Mouse (Mus musculus) neural tube, embryonic 14.5 days (tissue): Measurements from ENCODE around the gene Fmnl3. TPM values are rescaled to one million over a fixed set of nuclear protein-coding genes. Genes with fewer than 3 reads are reported as not detected.
"Not testable (repeated sequence)": the region's sequence is repeated elsewhere in the genome, so short reads cannot be mapped to it uniquely, and the experiment has no call there.

Experiments
- ATAC-seq: fragments of 200-750 bp; cut with Nextera tagmentation; 2 replicates; pipeline ENCODE4 v1.8.0; 2017; ENCODE audit warnings: low read depth, mild to moderate bottlenecking, moderate TSS enrichment, moderate library complexity
- H3K27ac ChIP-seq: fragments of 300-500 bp; sonication (generic); 2 replicates; pipeline ENCODE4 v1.5.1; 2014; ENCODE audit warnings: low read depth, mild to moderate bottlenecking, control low read depth, low read length, moderate library complexity, mixed read lengths
- H3K27me3 ChIP-seq: fragments of 300-500 bp; sonication (generic); 2 replicates; pipeline ENCODE4 v1.6.1; 2014; ENCODE audit warnings: low read length; ENCODE audit not compliant: control insufficient read depth, insufficient read depth
- H3K36me3 ChIP-seq: fragments of 300-500 bp; sonication (generic); 2 replicates; pipeline ENCODE4 v1.6.1; 2014; ENCODE audit warnings: low read length, mixed read lengths; ENCODE audit not compliant: control insufficient read depth, insufficient read depth
- H3K4me1 ChIP-seq: fragments of 300-500 bp; sonication (generic); 2 replicates; pipeline ENCODE4 v1.6.1; 2014; ENCODE audit warnings: low read length; ENCODE audit not compliant: control insufficient read depth, insufficient read depth
- H3K4me2 ChIP-seq: fragments of 300-500 bp; sonication (generic); 2 replicates; pipeline ENCODE4 v1.6.1; 2014; ENCODE audit warnings: mild to moderate bottlenecking, low read depth, low read length, control low read depth
- H3K4me3 ChIP-seq: fragments of 300-500 bp; sonication (generic); 2 replicates; pipeline ENCODE4 v1.5.1; 2014; ENCODE audit warnings: low read depth, low read length, control low read depth, mixed read lengths
- H3K9ac ChIP-seq: fragments of 300-500 bp; sonication (generic); replicated peaks from 2 replicates; pipeline ENCODE4 v1.6.1; 2014; ENCODE audit warnings: low read depth, mild to moderate bottlenecking, control low read depth, low read length, mixed read lengths
- H3K9me3 ChIP-seq: fragments of 300-500 bp; sonication (generic); 2 replicates; pipeline ENCODE4 v1.6.1; 2016; ENCODE audit warnings: low read length; ENCODE audit not compliant: control insufficient read depth
- WGBS: fragments of 180-500 bp; shearing (Covaris S2); extraction: QIAGEN DNeasy Blood & Tissue Kit; methylation state at CpG from one replicate; pipeline ENCODE4 v1.1.7; 2014; 5-methylcytosine and 5-hydroxymethylcytosine counted together
- polyA plus RNA-seq: library from polyadenylated mRNA; unstranded; fragments of >200 nt; fragmentation: Nextera tagmentation; extraction: Ambion mirVana; gene quantifications from 2 replicates; pipeline ENCODE4 v1.2.1, GENCODE M21; 2014

Fmnl3 gene
- polyA plus RNA-seq, 1 experiment from 2014 or later: 7.3 TPM

GRCm38 (mm10) chr15:99391975-99392374 lies 21.7 kb upstream of the Fmnl3 start:
- Histone ChIP-seq H3K27ac (peak overlapping the region; percentile 60; the same call in 1 of the 2 replicates), H3K4me1 (peaks cover 31% of the 10 kb centered on the region), H3K4me2 (peak overlapping the region; percentile 43), H3K27me3 (no peaks in the 10 kb centered on the region), H3K9me3 (no peaks in the 10 kb centered on the region), H3K4me3 (peak overlapping the region; percentile 83), H3K9ac (no peak overlapping the region; the same call in 1 of the 2 replicates), H3K36me3 (no peaks in the 10 kb centered on the region)
- WGBS: 89% methylated on average over 6 of the region's 6 CpGs
- 0 out of 2 replicates have a peak, but pooled peaks have one; percentile 1 for ATAC-seq

GRCm38 (mm10) chr15:99390472-99391401 lies 20.5 kb upstream of the Fmnl3 start:
- no peak overlapping the region for H3K4me3 ChIP-seq
- no peaks in the 10 kb centered on the region for H3K36me3 ChIP-seq
- H3K9ac ChIP-seq: no peak overlapping the region
- ATAC-seq: no peak
- no peak overlapping the region for H3K27ac ChIP-seq
- H3K9me3 ChIP-seq: no peaks in the 10 kb centered on the region
- H3K4me2 ChIP-seq: no peak overlapping the region
- 70% methylated on average over 7 of the region's 7 CpGs for WGBS
- peaks cover 23% of the 10 kb centered on the region for H3K4me1 ChIP-seq
- H3K27me3 ChIP-seq: no peaks in the 10 kb centered on the region

DNA sequence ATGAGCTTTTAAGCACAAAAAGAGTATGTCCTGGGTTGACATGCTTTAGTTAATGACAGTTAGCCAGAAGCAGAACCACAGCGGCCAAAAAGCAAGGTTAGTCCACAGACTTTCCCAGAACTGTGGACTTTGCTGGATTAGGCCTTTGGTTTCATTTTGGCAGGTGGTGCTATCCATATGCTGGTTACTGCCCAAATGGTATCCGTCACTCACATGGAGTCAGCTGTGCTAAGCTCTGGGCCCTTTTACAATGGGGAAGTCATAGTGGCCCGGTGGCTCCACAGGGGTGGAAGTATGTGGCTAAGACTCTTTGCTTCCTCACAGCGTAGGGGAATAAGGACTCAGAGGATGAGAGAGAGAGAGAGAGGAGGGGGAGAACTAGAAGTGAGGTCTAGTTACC lies 17.7 kb upstream of the Fmnl3 start:
- no peak overlapping the region for H3K27ac ChIP-seq
- no peak overlapping the region for H3K4me3 ChIP-seq
- no peak overlapping the region for H3K9ac ChIP-seq
- no peak overlapping the region for H3K4me2 ChIP-seq
- ATAC-seq: no peak
- WGBS: 75% methylated on average over 4 of the region's 4 CpGs
- no peaks in the 10 kb centered on the region for H3K27me3 ChIP-seq
- peaks cover 3% of the 10 kb centered on the region; the same call in 1 of the 2 replicates for H3K4me1 ChIP-seq
- H3K36me3 ChIP-seq: no peaks in the 10 kb centered on the region
- H3K9me3 ChIP-seq: no peaks in the 10 kb centered on the region

GRCm38 (mm10) chr15:99386796-99387195 lies 16.5 kb upstream of the Fmnl3 start:
- H3K36me3 ChIP-seq: no peaks in the 10 kb centered on the region
- H3K9ac ChIP-seq: no peak overlapping the region
- WGBS: 77% methylated on average over 3 of the region's 3 CpGs
- no peaks in the 10 kb centered on the region for H3K27me3 ChIP-seq
- no peaks in the 10 kb centered on the region for H3K9me3 ChIP-seq
- no peaks in the 10 kb centered on the region for H3K4me1 ChIP-seq
- no peak overlapping the region for H3K27ac ChIP-seq
- ATAC-seq: no peak
- H3K4me2 ChIP-seq: no peak overlapping the region
- H3K4me3 ChIP-seq: no peak overlapping the region

GRCm38 (mm10) chr15:99386110-99386509 lies 15.8 kb upstream of the Fmnl3 start:
- H3K27me3 ChIP-seq, H3K36me3 ChIP-seq, H3K4me1 ChIP-seq, ATAC-seq, H3K9me3 ChIP-seq, H3K4me3 ChIP-seq, H3K27ac ChIP-seq, H3K9ac ChIP-seq, H3K4me2 ChIP-seq: not testable (repeated sequence)
- 71% methylated on average over 3 of the region's 3 CpGs for WGBS

GRCm38 (mm10) chr15:99384071-99384470 lies 13.8 kb upstream of the Fmnl3 start:
- Histone ChIP-seq H3K4me1 (no peaks in the 10 kb centered on the region), H3K27ac (no peak overlapping the region), H3K36me3 (no peaks in the 10 kb centered on the region), H3K27me3 (no peaks in the 10 kb centered on the region), H3K4me3 (no peak overlapping the region), H3K4me2 (no peak overlapping the region), H3K9me3 (no peaks in the 10 kb centered on the region), H3K9ac (no peak overlapping the region)
- ATAC-seq: no peak
- 64% methylated on average over 6 of the region's 6 CpGs for WGBS

- Histone ChIP-seq H3K36me3 (no peaks in the 10 kb centered on the region), H3K9ac (no peak overlapping the region)
- no peak for ATAC-seq
Observed at GRCm38 (mm10) chr15:99382893-99383292, 12.6 kb upstream of the Fmnl3 start.

DNA sequence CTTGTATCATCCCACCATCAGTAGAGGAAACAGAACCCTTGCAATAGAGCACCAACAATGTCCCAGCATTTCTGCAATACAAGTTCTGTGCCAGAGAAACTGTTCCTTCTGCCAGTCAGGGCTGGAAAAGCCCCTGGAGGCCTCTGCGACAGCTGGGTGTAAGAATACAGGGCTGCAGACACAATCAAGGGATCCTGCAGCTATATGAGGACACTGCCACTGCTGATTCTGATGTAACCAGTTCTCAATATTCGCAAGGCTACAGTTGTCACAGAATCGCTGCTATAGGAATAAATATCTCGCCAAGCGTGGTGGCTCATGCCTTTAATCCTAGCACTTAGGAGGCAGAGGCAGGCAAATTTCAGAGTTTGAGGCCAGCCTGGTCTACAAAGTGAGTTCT lies 6.0 kb upstream of the Fmnl3 start:
- whole genome bisulfite sequencing: 86% methylated on average over 5 of the region's 5 CpGs

More at GRCm38 (mm10) chr15:99382893-99383292, 12.6 kb upstream of the Fmnl3 start:
- H3K4me2 ChIP-seq: no peak overlapping the region
- H3K27ac ChIP-seq: no peak overlapping the region
- no peaks in the 10 kb centered on the region for H3K4me1 ChIP-seq
- H3K27me3 ChIP-seq: no peaks in the 10 kb centered on the region
- H3K4me3 ChIP-seq: no peak overlapping the region
- H3K9me3 ChIP-seq: no peaks in the 10 kb centered on the region

DNA sequence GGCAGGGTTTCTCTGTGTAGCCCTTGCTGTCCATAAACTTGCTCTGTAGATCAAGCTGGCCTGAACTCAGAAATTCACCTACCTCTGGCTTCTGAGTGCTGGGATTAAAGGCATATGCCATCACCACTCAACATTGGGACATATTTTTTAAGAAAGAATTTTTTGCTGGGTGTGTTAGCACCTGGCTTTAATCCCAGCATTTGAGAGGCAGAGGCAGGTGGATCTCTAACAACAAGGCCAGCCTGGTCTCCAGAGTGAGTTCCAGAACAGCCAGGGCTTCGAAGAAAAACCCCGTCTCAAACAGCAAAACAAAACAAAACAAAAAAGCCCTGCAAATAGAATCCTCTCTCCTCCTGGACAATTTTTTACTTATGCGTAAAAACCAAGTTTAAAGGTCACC lies 5.3 kb upstream of the Fmnl3 start:
- no peaks in the 10 kb centered on the region for H3K9me3 ChIP-seq
- no peak for ATAC-seq
- no peak overlapping the region for H3K4me2 ChIP-seq
- 88% methylated on average over 3 of the region's 3 CpGs for WGBS
- H3K36me3 ChIP-seq: no peaks in the 10 kb centered on the region
- no peak overlapping the region for H3K9ac ChIP-seq
- H3K27me3 ChIP-seq: no peaks in the 10 kb centered on the region
- H3K4me3 ChIP-seq: no peak overlapping the region
- H3K27ac ChIP-seq: no peak overlapping the region
- H3K4me1 ChIP-seq: no peaks in the 10 kb centered on the region

More for the DNA sequence above, 6.0 kb upstream of the Fmnl3 start:
- H3K4me3 ChIP-seq: no peak overlapping the region
- no peaks in the 10 kb centered on the region for H3K4me1 ChIP-seq
- no peak overlapping the region for H3K27ac ChIP-seq
- H3K9ac ChIP-seq: no peak overlapping the region
- no peaks in the 10 kb centered on the region for H3K36me3 ChIP-seq
- no peaks in the 10 kb centered on the region for H3K27me3 ChIP-seq
- H3K9me3 ChIP-seq: no peaks in the 10 kb centered on the region
- no peak overlapping the region for H3K4me2 ChIP-seq
- ATAC-seq: no peak
